Mouse (Mus musculus) left cerebral cortex, postnatal 25 days (tissue): ENCODE data around the gene Gm6993. TPM values are rescaled to one million over a fixed set of nuclear protein-coding genes. Genes with fewer than 3 reads are reported as not detected.

Experiments used
- DNase-seq, 2 experiments: peaks; one replicate each; pipeline ENCODE4 v3.0.0; 2022; ENCODE audit warnings: low spot score in 2 of 2, mixed read lengths in 1 of 2
- intact Hi-C: fragments of 180-260 bp; cut with DNase I; formaldehyde crosslinking; loops from one replicate; pipeline ENCODE4 v1.15.1; 2025
- total RNA-seq, 2 experiments: library from RNA; stranded (reverse); gene quantifications; 2 replicates each; pipeline ENCODE4 v1.2.3; 2021

The Gm6993 gene
- total RNA-seq, 2 experiments from 2014 or later, result not detected

DNA sequence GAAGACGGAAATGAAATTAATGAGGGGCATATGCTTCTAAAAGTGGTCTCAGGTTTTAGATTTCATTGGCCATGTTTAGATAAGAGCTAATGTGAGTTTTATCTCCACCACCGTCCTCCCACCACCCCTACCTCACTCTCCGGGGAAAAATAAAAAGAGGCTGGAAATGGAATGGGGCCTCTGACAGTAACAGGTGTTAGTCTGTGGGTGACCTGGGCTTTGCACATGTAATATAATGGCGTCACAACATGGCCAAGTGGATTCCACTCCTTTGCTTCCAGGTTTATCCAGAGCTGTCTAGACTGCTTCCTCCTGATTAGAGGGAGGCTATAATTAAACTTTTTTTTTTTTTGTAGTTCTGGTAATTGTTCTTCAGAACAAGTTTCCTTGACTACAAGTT lies 26.8 kb downstream of the Gm6993 start:
- no peak for DNase-seq
- intact Hi-C loops, result no loop called here

DNA sequence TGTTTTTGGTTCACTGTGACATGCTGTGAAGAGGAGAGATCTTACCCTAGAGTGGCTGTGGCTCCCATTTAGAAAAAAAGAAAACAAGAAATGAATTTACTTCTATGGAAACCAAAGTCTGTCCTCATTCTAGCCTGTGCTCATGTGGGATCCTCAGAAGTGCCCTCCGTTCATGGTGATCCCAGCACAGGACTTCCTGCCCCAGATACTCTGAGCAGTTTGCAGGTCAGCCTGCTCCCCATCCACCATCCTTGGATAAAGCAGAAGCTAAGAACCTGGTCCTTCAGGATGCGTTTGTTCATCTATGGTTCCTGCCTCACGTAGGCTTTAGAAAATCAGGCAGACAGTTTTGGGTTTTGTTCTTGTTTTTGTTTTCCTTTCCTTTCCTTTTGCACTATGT lies 27.7 kb downstream of the Gm6993 start:
- DNase-seq, result no peak
- intact Hi-C loops, result no loop called here

DNA sequence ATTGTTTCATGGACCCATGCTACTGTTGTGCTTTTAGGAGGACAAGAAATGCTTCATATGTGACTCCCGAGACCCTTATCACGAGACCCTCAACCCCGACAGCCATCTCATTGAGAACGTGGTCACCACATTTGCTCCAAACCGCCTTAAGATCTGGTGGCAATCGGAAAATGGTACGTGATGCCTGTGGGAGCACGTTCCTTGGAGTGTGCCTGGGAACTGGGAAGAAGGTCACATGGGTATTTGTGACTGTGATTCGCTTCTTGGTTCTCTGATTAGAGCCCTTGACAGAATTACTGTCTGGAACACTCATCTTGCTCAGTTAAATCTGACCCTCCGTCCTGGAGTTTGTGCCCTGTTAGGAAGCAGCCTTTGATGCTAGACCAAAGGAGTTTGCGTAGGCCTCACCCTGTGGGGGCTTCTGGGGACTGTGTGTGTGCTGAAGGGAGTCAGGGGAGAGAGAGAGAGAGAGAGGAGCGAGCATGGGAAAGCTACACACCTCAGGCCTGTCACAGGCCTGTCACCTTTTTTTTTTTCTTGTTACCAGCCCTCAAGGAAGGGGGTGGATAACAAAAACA lies 28.5 kb downstream of the Gm6993 start:
- DNase-seq, result no peak
- intact Hi-C loops, result no loop called here

DNA sequence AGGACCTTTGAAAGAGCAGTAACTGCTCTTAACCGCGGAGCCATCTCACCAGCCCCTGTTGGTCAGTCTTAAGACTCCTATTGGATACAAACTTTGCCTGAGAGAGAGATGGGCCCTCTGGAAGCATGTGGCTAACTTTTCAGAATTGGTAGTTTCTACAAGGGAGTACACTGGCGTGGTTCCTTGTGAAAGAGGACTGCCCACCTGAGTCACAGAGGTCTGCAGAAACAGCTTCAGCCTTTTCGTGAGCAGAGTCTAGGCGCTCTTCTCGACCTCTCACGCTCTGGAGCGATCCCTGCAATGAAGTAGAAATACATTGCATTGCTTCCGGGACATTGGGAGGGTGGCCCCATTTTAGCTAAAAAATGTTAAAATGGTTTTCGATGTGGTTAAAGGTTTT lies 29.8 kb downstream of the Gm6993 start:
- intact Hi-C loops, result no loop called here
- DNase-seq, result no peak

DNA sequence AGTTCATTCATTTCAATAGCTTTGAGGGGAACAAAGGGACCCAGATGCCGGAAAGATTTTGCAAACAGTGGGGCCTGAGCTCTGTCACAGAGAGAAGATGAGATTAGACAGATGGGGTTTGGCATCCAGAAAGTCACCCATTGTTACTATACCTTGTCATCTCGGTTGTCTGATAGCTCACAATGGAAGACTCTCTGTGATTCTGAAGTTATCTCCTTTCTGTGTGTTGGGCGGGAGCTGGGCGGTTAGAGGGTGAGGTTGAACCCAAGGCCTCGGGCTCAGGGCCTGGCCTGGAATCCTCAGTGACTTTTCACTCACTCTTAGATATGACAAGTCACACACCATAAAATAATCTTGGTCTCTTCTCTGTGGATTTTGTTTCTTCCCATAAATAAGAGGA lies 30.2 kb downstream of the Gm6993 start:
- DNase-seq, result no peak
- intact Hi-C loops, result no loop called here

DNA sequence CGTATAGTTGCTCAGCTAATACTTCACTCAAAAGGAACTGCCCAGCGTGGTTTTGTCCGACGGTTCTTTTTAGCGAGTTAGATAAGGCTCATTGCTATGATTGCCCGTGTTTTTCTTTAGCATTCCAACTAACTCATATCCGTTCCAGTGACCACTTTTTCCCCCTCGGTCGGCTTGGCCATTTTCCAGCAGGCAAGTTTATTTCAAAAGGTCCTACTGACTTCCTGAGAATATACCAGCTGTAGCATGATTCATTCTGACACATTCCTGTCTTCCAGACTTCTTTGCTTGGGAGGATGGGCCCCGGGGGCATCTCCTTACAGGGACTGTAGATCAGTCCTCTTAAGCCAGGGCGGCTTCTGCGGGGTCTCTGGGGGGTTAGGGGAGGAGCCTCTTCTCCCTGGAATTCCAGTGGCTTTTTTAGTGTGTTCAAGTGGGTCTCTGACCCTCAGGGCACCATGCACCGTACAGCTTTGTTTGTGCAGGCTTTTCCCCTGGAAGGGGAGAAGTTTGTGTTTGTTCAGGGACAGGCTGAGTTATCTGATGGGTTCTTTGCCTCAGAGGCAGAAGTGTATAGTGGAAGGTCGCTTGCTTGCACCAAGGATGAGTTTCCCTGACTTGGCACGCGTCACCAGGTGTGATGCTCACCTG lies 30.9 kb downstream of the Gm6993 start:
- intact Hi-C loops, result no loop called here

DNA sequence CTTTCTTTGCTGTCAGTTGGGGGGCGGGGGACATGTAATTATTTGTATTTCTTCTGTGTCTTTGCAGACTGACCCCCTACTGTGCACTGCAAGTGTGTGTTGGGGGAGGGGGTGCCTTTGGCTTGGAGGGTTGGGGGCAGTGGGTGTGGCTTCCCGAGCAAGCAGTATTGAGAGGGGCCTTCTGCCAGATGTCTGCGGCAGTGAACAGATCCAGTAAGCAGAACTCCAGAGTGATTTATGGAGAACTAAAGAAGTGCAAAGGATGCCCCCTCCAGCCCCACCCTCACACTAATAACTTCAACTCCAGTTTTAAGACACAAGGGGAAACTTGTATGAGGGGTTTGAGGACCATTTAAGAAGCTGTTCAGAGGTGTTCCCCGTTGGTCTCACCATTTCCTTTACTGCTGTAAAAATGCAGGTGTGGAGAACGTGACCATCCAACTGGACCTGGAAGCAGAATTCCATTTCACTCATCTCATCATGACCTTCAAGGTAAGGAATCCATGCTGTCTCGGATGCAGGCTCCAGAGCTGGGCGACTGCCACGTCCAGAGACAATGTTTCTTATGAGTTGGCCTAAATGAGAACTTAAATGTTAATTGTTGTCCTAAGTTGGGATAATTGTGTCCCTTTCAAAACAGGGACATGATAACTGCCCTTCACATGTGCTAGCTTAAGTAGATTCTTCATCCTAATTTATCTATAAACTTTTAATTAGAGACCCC lies 31.6 kb downstream of the Gm6993 start:
- intact Hi-C loops, result no loop called here
- no peak for DNase-seq

More for the DNA sequence above, 30.9 kb downstream of the Gm6993 start:
- no peak for DNase-seq

DNA sequence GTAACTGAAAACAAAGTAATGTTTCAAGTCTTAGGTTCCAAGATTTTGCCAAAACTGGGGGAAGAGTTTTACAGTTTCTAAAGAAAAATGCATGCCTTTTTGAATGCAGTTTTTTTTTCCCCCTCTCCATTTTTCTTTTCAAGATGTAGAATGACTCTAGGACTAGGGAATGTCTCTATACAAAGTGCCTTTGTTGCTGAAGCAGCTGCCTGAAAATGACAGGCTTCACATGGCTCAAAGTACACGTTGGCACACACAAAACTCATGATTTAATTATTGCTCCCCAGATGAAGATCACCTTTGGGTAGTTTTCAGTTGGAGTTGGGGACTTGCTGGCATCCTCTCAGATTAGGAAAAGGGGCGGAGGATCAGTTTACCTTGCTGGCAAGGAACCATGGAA lies 32.3 kb downstream of the Gm6993 start:
- no peak for DNase-seq
- intact Hi-C loops, result no loop called here

DNA sequence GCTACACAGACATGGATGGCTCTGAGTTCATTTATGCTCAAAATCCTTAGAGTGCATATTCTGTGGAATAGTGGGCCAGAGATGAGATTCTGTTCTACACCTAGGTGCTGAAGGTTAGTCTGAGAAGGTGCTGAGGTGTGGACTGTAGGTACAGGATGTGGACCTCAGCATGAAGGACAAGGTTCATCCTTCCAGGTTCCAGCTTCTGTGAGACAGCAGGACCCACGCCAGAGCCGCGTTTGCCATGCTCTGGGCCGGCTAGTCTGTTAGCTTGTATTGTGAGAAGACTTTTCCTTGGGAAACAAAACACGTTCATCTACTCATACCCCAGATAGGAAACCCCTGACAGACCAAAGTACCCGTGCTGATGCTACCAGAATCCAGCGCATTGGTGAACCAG lies 33.1 kb downstream of the Gm6993 start:
- no peak for DNase-seq
- intact Hi-C loops, result no loop called here

DNA sequence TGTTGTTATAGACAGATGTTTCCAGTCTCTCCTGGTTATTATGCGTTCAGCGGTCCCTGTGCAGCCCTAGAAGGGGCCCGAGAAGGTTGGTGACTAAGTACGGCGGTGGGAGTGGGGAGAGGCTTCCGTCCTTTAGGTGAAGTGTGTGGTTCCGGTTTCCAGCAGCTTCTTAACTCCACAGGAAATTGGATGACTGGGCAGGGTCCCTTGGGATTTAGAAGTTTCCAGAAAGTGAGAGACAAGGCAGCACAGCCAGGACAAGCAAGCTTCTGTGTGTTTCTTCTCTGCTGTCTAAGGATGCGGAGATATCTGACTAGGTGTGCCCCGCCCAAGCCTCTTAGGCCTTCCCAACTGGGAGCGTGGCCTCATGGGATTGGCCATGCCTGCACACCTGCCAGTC lies 34.8 kb downstream of the Gm6993 start:
- intact Hi-C loops, result no loop called here
- DNase-seq, result no peak

DNA sequence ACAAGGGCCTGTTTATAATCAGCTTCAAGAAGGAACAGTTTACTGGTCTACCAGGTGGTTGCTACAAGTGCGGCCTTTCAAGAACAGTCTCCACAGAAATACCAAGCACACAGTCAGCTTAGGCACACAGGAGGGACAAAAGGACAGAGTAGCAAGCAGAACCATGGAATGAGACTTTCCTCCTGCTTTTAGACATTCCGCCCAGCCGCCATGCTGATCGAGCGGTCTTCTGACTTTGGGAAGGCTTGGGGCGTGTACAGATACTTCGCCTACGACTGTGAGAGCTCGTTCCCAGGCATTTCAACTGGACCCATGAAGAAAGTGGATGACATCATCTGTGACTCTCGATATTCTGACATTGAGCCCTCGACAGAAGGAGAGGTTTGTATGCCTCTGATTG lies 37.7 kb downstream of the Gm6993 start:
- intact Hi-C loops, result no loop called here
- DNase-seq, result no peak

DNA sequence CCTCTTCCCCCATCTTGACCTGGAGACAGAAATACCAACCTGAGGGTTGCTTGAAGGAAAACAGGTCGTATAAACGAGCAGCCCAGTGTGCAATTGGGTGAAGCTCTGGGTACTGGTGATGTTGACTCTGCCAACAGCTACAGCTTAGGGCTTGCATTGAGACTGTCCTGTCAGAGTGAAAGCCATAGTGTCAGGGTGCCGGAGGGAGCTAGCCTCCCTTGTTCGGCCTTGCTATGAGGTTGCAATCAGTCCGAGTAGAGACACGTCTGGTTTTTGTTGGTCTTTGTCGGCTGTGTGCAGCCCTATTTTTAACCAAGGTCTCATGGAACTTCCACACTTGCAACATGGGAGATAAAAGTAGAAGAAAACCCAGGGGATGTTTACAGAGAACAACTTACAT lies 39.7 kb downstream of the Gm6993 start:
- DNase-seq, result no peak

DNA sequence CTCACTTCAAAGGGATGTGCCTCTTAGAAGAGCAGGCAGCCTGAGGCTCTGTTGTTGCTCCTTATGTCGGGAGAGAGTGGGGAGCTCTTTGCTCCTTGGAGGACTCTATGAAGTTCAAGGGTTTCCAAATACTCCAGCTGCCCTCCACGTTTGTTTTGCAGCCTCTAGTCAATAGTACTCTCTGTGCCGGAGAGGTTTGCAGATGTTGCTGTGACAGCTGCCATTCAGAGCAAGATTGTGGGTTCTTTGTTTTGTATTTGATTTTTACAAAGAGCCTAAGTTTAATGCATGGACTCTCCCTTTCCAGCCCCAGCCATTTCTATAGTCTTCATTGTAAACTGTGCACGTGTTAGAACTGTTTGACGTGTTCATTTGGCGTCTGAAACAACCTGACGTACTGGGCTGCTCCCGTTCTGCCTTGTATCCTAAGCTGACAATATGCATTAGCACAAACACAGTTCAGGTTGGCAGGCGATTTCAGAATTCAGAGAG lies 40.6 kb downstream of the Gm6993 start:
- intact Hi-C loops, result no loop called here
- DNase-seq, result no peak

More for the DNA sequence above, 39.7 kb downstream of the Gm6993 start:
- intact Hi-C loops, result no loop called here

DNA sequence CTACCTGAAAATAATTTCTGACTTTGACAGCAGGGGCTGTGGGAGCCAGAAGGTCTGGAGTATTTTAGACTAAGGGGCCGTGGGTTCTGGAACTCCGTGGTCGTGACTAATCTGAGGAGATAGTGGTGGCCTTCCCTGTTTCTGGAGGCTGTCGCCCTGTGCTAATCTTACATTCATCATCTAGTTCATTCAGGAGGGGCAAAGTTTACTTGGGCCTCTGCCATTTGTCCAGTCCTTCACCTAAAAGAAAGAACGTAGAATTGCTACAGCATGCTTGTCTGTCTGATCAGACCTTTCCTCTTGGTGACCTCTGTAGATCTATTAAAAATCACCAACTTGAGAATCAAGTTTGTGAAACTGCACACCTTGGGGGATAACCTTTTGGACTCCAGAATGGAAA lies 41.7 kb downstream of the Gm6993 start:
- no peak for DNase-seq
- intact Hi-C loops, result no loop called here

DNA sequence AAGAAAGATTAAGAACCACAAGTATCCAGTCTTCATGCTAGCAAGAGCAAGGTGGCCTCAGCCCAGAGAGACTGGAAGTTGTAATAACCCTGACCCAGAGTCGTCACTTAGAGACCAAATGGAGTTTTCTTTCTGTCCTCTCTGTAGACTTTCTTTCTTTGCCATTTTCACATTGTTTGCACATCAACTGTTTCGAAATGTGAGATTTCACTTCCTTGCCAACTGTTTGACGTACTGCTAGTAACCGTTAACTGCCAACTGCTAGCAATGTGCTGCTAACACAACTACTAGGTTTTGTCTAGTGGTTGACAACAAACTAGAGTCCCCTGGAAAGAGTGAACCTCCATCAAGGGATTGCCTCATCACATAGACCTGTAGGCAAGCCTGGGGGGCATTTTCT lies 42.6 kb downstream of the Gm6993 start:
- intact Hi-C loops, result no loop called here

DNA sequence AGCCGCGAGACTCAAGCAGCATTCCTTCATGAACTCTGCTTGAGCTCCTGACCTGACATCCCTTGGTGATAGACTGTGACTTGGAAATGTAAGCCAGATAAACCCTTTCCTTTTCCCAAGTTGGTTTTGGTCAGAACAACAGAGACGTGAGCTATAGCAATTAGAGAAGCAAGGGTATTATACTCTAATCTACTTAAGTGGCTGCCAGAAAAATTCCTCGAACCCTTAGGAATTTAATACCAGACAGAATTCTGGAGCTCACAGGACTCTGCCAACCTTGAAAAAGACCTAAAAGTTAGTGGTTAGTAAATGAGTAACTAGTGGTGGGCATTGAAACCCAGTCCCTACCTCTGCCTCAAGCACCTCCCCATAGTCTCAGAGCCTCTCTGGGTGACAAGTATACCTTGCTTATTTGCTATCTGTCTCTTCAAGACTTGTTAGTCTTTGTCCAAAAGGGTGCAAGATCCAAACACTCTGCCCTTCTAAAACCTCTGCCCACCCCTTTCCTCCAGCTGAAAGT lies 43.1 kb downstream of the Gm6993 start:
- intact Hi-C loops, result no loop called here
- DNase-seq, result no peak

More for the DNA sequence above, 42.6 kb downstream of the Gm6993 start:
- no peak for DNase-seq

DNA sequence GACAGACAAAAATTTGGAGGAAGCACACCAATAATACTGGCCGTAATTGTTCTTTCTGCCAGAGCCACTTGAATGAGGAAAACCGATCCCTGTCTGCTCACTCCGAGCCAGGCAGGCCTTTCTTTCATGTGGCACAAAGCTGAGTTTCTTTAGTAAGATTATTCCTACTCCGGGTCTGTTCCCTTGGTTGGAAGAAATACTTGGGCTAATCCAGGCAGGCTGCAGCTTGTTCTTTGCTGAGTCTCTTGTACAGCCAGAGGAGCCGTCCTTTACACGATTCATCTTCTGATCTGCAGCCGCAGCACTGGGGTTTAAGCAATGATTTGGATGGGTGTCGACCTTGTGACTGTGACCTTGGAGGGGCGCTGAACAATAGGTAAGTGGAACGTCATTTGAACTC lies 48.5 kb downstream of the Gm6993 start:
- intact Hi-C loops, result no loop called here
- no peak for DNase-seq
